Mouse (Mus musculus) lung, postnatal 36 days (tissue): ENCODE measurements at regions not wholly inside any gene's neighbourhood (a gene's known extent, or its start where the extent isn't known, plus 50 kb on each side); places are given as distances from the start of the nearest gene placed in this dataset.

Experiments
- DNase-seq: peaks from one replicate; pipeline ENCODE4 v3.0.0; 2022; ENCODE audit warnings: mixed read lengths

- no peak for DNase-seq
Measured at GRCm38 (mm10) chr2:34111286-34111685, 223.5 kb upstream of the Mvb12b start.

- no peak for DNase-seq
Measured at GRCm38 (mm10) chr2:34110582-34110981, 222.8 kb upstream of the Mvb12b start.

DNA sequence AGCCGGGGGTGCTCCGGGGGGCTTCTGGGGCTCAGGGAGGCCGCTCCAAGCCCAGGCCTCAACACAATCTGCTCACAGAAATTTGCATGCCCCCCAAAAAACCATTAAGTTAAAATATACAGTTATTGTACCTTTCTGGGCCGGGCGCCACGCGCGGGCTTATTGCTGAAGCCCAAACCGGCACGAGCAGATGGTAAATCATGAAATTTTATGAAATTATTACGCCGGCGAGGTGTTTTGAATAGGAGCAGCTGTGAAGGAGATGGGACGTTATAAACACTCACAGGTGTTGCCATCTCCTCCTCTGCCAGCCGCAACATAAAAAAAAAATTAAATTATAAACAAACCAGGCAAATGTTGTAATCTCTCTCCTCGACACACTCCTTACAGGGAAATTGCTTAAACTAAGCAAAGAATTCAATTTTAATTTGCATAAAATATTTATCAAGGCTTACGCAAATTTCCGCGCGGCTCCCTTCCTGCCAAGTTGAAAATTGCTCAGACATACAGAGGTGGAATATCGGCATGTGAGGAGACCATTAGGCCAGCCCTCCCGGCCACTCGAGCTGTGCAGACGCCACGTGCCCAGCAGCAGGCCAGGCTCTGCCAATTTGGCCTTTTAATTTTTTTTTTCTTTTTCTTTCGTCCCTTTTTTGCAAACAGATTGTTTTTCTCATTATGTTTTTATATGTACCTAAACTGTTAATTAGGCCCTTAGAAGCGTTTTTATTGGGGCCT is 220.0 kb upstream of the Mvb12b start:
- DNase-seq, result no peak

- DNase-seq, result no peak
Measured at GRCm38 (mm10) chr2:34106837-34107565, 219.3 kb upstream of the Mvb12b start.

GRCm38 (mm10) chr2:34106245-34106644 is 218.5 kb upstream of the Mvb12b start:
- no peak for DNase-seq

DNA sequence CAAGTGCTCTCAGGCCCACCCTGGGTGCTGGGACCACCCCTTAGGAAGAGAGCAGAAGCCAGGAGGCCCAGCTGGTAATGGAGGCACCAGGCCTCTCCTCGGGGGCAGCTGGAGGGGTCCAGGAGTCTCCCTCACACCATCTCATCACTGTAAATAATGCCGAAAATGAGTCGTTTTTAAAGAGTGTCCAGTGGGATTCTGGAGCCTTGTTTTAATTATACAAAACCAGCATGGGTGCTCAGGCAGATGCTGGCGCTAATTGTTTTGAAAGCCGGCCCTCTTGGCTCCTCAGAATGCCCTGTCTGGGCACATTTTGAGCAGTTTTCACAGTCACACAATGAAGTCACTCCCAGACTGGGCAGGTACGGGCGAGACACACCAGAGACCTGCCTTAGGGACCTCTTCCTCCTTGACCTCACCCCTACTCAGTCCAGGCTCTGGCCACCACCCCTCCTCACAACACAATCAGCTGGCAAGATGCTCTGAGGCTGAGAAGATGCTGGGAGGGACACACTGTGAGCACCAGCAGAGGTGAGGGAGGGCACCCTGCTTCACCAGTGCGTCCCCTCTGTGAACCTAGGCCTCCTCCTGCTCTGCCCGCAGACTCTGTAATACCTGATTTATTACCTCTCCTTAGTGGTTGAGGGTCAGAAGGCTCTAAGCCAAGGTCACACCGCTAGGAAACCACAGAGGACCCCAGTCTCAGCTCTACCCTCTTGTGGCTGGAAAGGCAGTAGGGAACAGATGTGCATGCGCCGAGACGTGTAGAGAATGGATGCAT is 217.7 kb upstream of the Mvb12b start:
- no peak for DNase-seq

- no peak for DNase-seq
Measured at GRCm38 (mm10) chr2:34098004-34098547, 210.3 kb upstream of the Mvb12b start.

GRCm38 (mm10) chr2:34096561-34096960 is 208.8 kb upstream of the Mvb12b start:
- DNase-seq, result no peak

- no peak for DNase-seq
Measured at GRCm38 (mm10) chr2:34088832-34089231, 201.1 kb upstream of the Mvb12b start.

- DNase-seq, result no peak
Measured at GRCm38 (mm10) chr2:34086130-34086529, 198.4 kb upstream of the Mvb12b start.

GRCm38 (mm10) chr2:34084513-34084912 is 196.8 kb upstream of the Mvb12b start:
- DNase-seq, result no peak

DNA sequence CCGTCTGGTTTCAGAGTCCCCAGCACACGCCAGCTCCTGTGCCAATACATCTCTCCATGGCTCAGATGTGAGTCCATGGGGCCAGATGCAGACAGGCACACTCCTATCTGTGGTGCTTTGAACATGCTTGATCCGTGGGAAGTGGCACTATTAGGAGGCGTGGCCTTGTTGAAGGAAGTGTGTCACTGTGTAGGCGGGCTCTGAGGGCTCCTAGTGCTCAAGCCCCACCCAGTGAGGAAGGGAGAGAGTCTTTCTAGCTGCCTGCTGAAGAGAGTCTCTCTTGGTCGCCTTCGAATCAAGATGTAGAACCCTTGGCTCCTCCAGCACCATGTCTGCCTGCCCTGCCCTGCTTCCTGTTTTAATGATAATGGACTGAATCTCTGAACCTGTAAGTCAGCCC is 194.7 kb upstream of the Mvb12b start:
- no peak for DNase-seq

DNA sequence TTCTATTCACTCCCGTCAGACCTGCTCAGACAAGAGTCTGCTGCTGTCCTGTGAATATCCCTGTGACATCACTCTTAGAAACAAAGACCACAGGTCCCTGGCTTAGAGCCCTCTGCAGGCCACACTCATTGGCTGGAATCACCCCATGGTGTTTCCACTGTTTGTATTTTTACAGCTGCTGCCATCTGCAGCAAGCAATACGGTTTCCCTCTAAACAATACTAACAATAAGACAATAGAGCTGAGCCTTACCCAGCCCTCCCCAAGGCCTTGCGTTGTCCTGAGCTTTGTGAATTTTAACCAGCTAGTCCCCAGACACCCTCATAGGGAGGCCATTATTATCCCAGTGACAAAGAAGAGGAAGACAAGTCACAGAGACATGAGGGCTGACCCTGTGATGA is 192.4 kb upstream of the Mvb12b start:
- DNase-seq, result no peak

- DNase-seq, result no peak
Measured at GRCm38 (mm10) chr2:34079282-34079681, 191.5 kb upstream of the Mvb12b start.

- no peak for DNase-seq
Measured at GRCm38 (mm10) chr2:34078875-34079262, 191.1 kb upstream of the Mvb12b start.

- no peak for DNase-seq
Measured at GRCm38 (mm10) chr2:34078248-34078874, 190.6 kb upstream of the Mvb12b start.

- DNase-seq, result no peak
Measured at GRCm38 (mm10) chr2:34076346-34076745, 188.6 kb upstream of the Mvb12b start.

- DNase-seq, result no peak
Measured at GRCm38 (mm10) chr2:34074066-34074465, 186.3 kb upstream of the Mvb12b start.

GRCm38 (mm10) chr2:34065592-34065991 is 177.8 kb upstream of the Mvb12b start:
- DNase-seq, result no peak

- peak; percentile 24 for DNase-seq
Measured at GRCm38 (mm10) chr2:34065090-34065489, 177.3 kb upstream of the Mvb12b start.

DNA sequence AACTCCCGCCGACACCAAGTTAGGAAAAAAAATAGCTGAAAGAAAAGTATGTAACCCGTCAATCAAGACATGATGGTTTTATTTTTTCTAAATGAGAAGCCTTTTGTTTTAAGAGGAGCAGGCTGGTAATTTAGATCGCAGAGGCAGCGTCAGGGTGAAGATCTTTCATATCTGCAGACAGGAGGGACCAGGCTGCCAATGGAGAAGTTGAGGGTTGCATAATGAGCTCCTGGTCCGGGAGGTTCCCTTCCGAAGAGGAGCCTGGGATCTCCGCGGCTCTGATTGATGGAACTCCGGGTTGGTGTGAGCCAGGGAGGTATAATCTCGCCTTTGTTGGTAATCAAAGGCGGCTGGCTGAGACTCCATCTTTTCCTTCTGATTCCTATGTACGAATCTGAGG is 168.8 kb upstream of the Mvb12b start:
- no peak for DNase-seq

DNA sequence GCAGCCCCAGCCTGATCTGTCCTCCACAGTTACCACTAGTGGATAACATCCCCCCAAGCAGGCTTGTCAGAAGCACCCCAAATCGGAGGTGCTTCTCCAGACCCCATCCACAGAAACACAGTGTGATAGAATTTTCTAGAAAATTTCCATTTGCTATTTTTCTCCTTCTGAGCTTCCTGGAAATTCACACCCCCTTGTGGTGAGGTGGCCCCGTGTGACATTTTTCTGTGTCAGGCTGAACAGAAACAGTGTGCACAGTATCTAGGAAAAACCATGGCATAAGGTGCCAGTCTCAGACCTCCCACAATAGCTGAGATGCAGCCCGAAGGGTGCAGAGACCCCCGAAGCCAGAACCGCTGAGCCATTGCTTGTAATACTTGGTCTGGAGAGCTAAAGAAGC is 155.3 kb upstream of the Mvb12b start:
- DNase-seq, result no peak

- no peak for DNase-seq
Measured at GRCm38 (mm10) chr2:34042336-34042735, 154.6 kb upstream of the Mvb12b start.
